27 mouse cellular contexts compared by ENCODE assay signal in genomic region chr7:91659498-91659897, GRCm38 (mm10).
DNase-seq lines count a peak whose midpoint lies in the region; ATAC-seq and TF ChIP-seq lines count a peak whose summit lies in the region.
"Had no signal": no experiment of that assay in that cellular context is flagged by ENCODE, and none has a peak within 500 bp of the region (broad histone marks: within the 10 kb centered on the region; RNA-seq: fewer than 3 reads in every experiment).

No protein-coding gene starts in this region.

- no peak for TF ChIP-seq CTCF in forebrain, postnatal 0 days (IDR thresholded peaks at IDR 0.05; ENCODE audit: low read depth)

- no peaks in the 10 kb centered on the region for H3K36me3 ChIP-seq in forebrain, embryonic 13.5 days (ENCODE audit: poor library complexity, severe bottlenecking)
- H3K36me3 ChIP-seq in forebrain, embryonic 11.5 days (ENCODE audit: control insufficient read depth, insufficient read depth, low read length), result no peaks in the 10 kb centered on the region
- no peaks in the 10 kb centered on the region for H3K36me3 ChIP-seq in forebrain, postnatal 0 days (ENCODE audit: insufficient read depth)
- H3K36me3 ChIP-seq: embryonic facial prominence, embryonic 10.5 days; embryonic facial prominence, embryonic 13.5 days; G1E; hindbrain, embryonic 12.5 days; hindbrain, embryonic 15.5 days had no signal

- H3K27me3 ChIP-seq in forebrain, embryonic 13.5 days, result no peaks in the 10 kb centered on the region
- no peaks in the 10 kb centered on the region for H3K27me3 ChIP-seq in forebrain, embryonic 11.5 days (ENCODE audit: control insufficient read depth, insufficient read depth, low read length)
- no peaks in the 10 kb centered on the region for H3K27me3 ChIP-seq in forebrain, postnatal 0 days (ENCODE audit: insufficient read depth, low read length)
- H3K27me3 ChIP-seq: CH12.LX; embryonic facial prominence, embryonic 13.5 days; hindbrain, embryonic 12.5 days; hindbrain, embryonic 15.5 days had no signal

- peak; percentile 65; the same call in 1 of the 2 replicates for ATAC-seq in forebrain, embryonic 13.5 days
- ATAC-seq in forebrain, embryonic 11.5 days (replicated peaks; ENCODE audit: low FRiP score), result no peak
- ATAC-seq in forebrain, postnatal 0 days, result peak; percentile 47
- ATAC-seq: intestine, postnatal 0 days; Patski had no signal

- H3K4me3 ChIP-seq in forebrain, embryonic 13.5 days, result no peak overlapping the region
- no peak overlapping the region for H3K4me3 ChIP-seq in forebrain, embryonic 11.5 days (ENCODE audit: low read depth, low read length)
- H3K4me3 ChIP-seq in forebrain, postnatal 0 days (ENCODE audit: low read depth, low read length), result no peak overlapping the region
- H3K4me3 ChIP-seq: embryonic facial prominence, embryonic 10.5 days; embryonic facial prominence, embryonic 13.5 days; erythroblast, embryonic 14.5 days; gastrocnemius, adult 2 months; hindbrain, embryonic 12.5 days; hindbrain, embryonic 15.5 days had no signal

- DNase-seq in forebrain, embryonic 11.5 days (ENCODE audit: low spot score), result no peak
- DNase-seq in layer of hippocampus, postnatal 10 days (ENCODE audit: low spot score in 2 of 2), result peak; percentile 14 to 27
- no peak for DNase-seq in layer of hippocampus, postnatal 25 days (ENCODE audit: extremely low spot score in 1 of 2, low spot score in 1 of 2)
- DNase-seq in retina, postnatal 1 day, result peak; percentile 14
- no peak for DNase-seq in retina, embryonic 14.5 days (ENCODE audit: low spot score)
- DNase-seq in forebrain, postnatal 0 days, result peak; percentile 25
- no peak for DNase-seq in natural killer cell, adult 2 months (ENCODE audit: low spot score in 2 of 2)
- DNase-seq: adrenal gland, postnatal 10 days; B cell, adult 2 months; cerebellum, adult 18-20 months; cerebellum, adult 9-10 months; cerebellum, postnatal 36 days; embryo, embryonic 11 days; gastrocnemius, adult 2 months; gastrocnemius, postnatal 14 days; heart, adult 11 months had no signal

- no peak overlapping the region for H3K9ac ChIP-seq in forebrain, embryonic 13.5 days
- no peak overlapping the region for H3K9ac ChIP-seq in forebrain, embryonic 11.5 days (ENCODE audit: low read length)
- H3K9ac ChIP-seq in forebrain, postnatal 0 days, result no peak overlapping the region
- H3K9ac ChIP-seq: embryonic facial prominence, embryonic 13.5 days; hindbrain, embryonic 12.5 days; hindbrain, embryonic 15.5 days had no signal

- no peak overlapping the region for H3K4me2 ChIP-seq in forebrain, embryonic 13.5 days
- no peak overlapping the region for H3K4me2 ChIP-seq in forebrain, embryonic 11.5 days (ENCODE audit: low read depth, low read length, severe bottlenecking)
- H3K4me2 ChIP-seq in forebrain, postnatal 0 days (ENCODE audit: low read depth), result no peak overlapping the region
- H3K4me2 ChIP-seq: embryonic facial prominence, embryonic 13.5 days; heart, embryonic 11.5 days; hindbrain, embryonic 12.5 days; hindbrain, embryonic 15.5 days had no signal

- H3K4me1 ChIP-seq in forebrain, embryonic 13.5 days, result no peaks in the 10 kb centered on the region
- H3K4me1 ChIP-seq in forebrain, embryonic 11.5 days (replicated peaks; ENCODE audit: control insufficient read depth, insufficient read depth, low read length), result no peaks in the 10 kb centered on the region
- H3K4me1 ChIP-seq in forebrain, postnatal 0 days (ENCODE audit: insufficient read depth), result no peaks in the 10 kb centered on the region
- H3K4me1 ChIP-seq: embryonic facial prominence, embryonic 10.5 days; embryonic facial prominence, embryonic 13.5 days; hindbrain, embryonic 12.5 days; hindbrain, embryonic 15.5 days had no signal

- H3K27ac ChIP-seq in forebrain, embryonic 13.5 days, result no peak overlapping the region
- H3K27ac ChIP-seq in forebrain, embryonic 11.5 days (ENCODE audit: low read depth, low read length), result no peak overlapping the region
- H3K27ac ChIP-seq in forebrain, postnatal 0 days (ENCODE audit: low read depth, low read length), result no peak overlapping the region
- H3K27ac ChIP-seq: embryonic facial prominence, embryonic 10.5 days; embryonic facial prominence, embryonic 13.5 days; gastrocnemius, adult 2 months; hindbrain, embryonic 12.5 days; hindbrain, embryonic 15.5 days had no signal

- WGBS in forebrain, embryonic 13.5 days, result 67% methylated on average over 2 of the region's 2 CpGs
- 76% methylated on average over 2 of the region's 2 CpGs for WGBS in forebrain, embryonic 11.5 days
- WGBS in forebrain, postnatal 0 days, result 14% methylated on average over 2 of the region's 2 CpGs

- H3K9me3 ChIP-seq in forebrain, embryonic 13.5 days (replicated peaks), result no peaks in the 10 kb centered on the region
- H3K9me3 ChIP-seq in forebrain, embryonic 11.5 days (ENCODE audit: control insufficient read depth, low read length), result no peaks in the 10 kb centered on the region
- no peaks in the 10 kb centered on the region for H3K9me3 ChIP-seq in forebrain, postnatal 0 days (ENCODE audit: low read length)
- H3K9me3 ChIP-seq: embryonic facial prominence, embryonic 10.5 days; embryonic facial prominence, embryonic 13.5 days; G1E; hindbrain, embryonic 12.5 days; hindbrain, embryonic 15.5 days had no signal

Comparison
In these comparisons a context has a peak if more than half of its experiments do, and no peak if none do; other contexts are left out.
1. DNase-seq: peak in layer of hippocampus, postnatal 10 days (2 of 2), retina, postnatal 1 day (single experiment) and forebrain, postnatal 0 days (single experiment); none in forebrain, embryonic 11.5 days (single experiment), layer of hippocampus, postnatal 25 days (0 of 2), retina, embryonic 14.5 days (single experiment) and natural killer cell, adult 2 months (0 of 2).